Mouse (Mus musculus) embryonic facial prominence, embryonic 14.5 days (tissue): ENCODE data around the gene Borcs6. TPM values are rescaled to one million over a fixed set of nuclear protein-coding genes. Genes with fewer than 3 reads are reported as not detected.

ENCODE experiments used
- ATAC-seq: fragments of 200-750 bp; cut with Nextera tagmentation; 2 replicates; pipeline ENCODE4 v1.8.0; 2017; ENCODE audit warnings: low read depth, moderate number of reproducible peaks, moderate TSS enrichment
- DNase-seq: peaks from one replicate; pipeline ENCODE4 v3.0.0-alpha.2; 2015; ENCODE audit warnings: low spot score
- H3K27ac ChIP-seq: fragments of 300-500 bp; sonication (generic); replicated peaks from 2 replicates; pipeline ENCODE4 v1.5.1; 2014; ENCODE audit warnings: low read depth, mild to moderate bottlenecking, low read length, moderate library complexity
- H3K27me3 ChIP-seq: fragments of 300-500 bp; sonication (generic); replicated peaks from 2 replicates; pipeline ENCODE4 v1.6.1; 2014; ENCODE audit warnings: low read length; ENCODE audit not compliant: control insufficient read depth, insufficient read depth
- H3K36me3 ChIP-seq: fragments of 300-500 bp; sonication (generic); 2 replicates; pipeline ENCODE4 v1.6.1; 2014; ENCODE audit warnings: low read length, mixed read lengths; ENCODE audit not compliant: control insufficient read depth, insufficient read depth
- H3K4me1 ChIP-seq: fragments of 300-500 bp; sonication (generic); 2 replicates; pipeline ENCODE4 v1.6.1; 2014; ENCODE audit warnings: antibody characterized with exemption, low read length; ENCODE audit not compliant: control insufficient read depth, insufficient read depth
- H3K4me2 ChIP-seq: fragments of 300-500 bp; sonication (generic); 2 replicates; pipeline ENCODE4 v1.6.1; 2014; ENCODE audit warnings: low read depth, mild to moderate bottlenecking, low read length, moderate library complexity, mixed read lengths
- H3K4me3 ChIP-seq: fragments of 300-500 bp; sonication (generic); 2 replicates; pipeline ENCODE4 v1.5.1; 2014; ENCODE audit warnings: low read depth, mild to moderate bottlenecking, low read length
- H3K9ac ChIP-seq: fragments of 300-500 bp; sonication (generic); 2 replicates; pipeline ENCODE4 v1.6.1; 2014; ENCODE audit warnings: low read depth, mild to moderate bottlenecking, low read length, moderate library complexity, mixed read lengths
- H3K9me3 ChIP-seq: fragments of 300-500 bp; sonication (generic); 2 replicates; pipeline ENCODE4 v1.6.1; 2016; ENCODE audit warnings: low read length; ENCODE audit not compliant: control insufficient read depth
- WGBS: fragments of 180-500 bp; shearing (Covaris S2); extraction: QIAGEN DNeasy Blood & Tissue Kit; methylation state at CpG from one replicate; pipeline ENCODE4 v1.1.7; 2014; 5-methylcytosine and 5-hydroxymethylcytosine counted together
- polyA plus RNA-seq: library from polyadenylated mRNA; unstranded; fragments of >200 nt; fragmentation: Nextera tagmentation; extraction: Ambion mirVana; gene quantifications from 2 replicates; pipeline ENCODE4 v1.2.1, GENCODE M21; 2014

Gene Borcs6
- polyA plus RNA-seq, 1 experiment from 2014 or later: 12.4 TPM

GRCm38 (mm10) chr11:69102403-69102725, 42.8 kb downstream of the Borcs6 start:
- Histone ChIP-seq H3K4me1 (peaks cover 16% of the 10 kb centered on the region), H3K27me3 (no peaks in the 10 kb centered on the region), H3K9me3 (no peaks in the 10 kb centered on the region), H3K27ac (no peak overlapping the region), H3K4me2 (no peak overlapping the region), H3K9ac (no peak overlapping the region), H3K4me3 (no peak overlapping the region), H3K36me3 (peaks cover 70% of the 10 kb centered on the region)
- WGBS: 94% methylated on average over 7 of the region's 7 CpGs
- no peak for DNase-seq
- no peak for ATAC-seq

DNA sequence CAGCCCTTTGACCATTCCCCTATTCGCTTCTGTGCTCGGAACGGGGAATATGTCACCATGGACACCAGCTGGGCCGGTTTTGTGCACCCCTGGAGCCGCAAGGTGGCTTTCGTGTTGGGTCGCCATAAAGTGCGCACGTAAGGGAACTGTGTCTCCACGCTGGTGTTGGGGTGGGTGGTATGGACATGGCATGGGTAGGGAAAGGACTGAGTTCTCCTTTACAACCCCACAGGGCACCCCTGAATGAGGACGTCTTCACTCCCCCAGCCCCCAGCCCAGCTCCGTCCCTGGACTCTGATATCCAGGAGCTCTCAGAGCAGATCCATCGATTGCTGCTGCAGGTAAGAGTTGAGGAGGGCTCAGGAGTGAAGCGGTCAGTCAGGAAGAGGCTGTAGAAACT, 43.6 kb downstream of the Borcs6 start:
- WGBS: 95% methylated on average over 14 of the region's 14 CpGs

DNA sequence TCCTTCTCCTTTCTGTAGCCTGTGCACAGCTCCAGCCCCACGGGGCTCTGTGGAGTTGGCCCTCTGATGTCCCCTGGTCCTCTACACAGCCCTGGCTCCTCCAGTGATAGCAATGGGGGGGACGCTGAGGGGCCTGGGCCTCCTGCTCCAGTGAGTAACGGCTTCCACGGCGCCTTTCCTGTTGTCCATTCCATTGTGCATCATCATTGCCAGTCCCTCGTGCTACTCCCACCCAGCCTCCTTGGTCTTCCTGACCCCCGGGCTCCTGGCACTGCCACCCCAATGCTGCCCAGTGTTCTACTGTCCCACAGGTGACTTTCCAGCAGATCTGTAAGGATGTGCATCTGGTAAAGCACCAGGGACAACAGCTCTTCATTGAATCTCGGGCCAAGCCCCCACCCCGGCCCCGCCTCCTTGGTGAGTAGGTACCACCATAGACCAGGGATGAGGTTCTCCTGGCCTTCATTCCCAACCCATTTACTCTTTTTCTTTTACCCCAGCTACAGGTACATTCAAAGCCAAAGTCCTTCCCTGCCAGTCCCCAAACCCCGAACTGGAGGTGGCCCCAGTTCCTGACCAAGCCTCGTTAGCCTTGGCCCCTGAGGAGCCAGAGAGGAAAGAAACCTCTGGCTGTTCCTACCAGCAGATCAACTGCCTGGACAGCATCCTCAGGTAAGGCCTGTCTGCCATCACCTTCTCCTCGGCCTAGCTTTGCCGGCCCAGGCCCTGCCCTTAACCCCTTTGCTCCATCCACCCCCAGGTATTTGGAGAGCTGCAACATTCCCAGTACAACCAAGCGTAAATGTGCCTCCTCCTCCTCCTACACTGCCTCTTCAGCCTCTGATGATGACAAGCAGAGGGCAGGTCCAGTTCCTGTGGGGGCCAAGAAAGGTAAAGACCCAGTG, 44.3 kb downstream of the Borcs6 start:
- Histone ChIP-seq H3K27me3 (no peaks in the 10 kb centered on the region), H3K27ac (no peak overlapping the region), H3K9me3 (no peaks in the 10 kb centered on the region), H3K9ac (no peak overlapping the region), H3K4me2 (no peak overlapping the region), H3K4me1 (peaks cover 4% of the 10 kb centered on the region), H3K36me3 (peaks cover 84% of the 10 kb centered on the region), H3K4me3 (no peak overlapping the region)
- ATAC-seq (no peak), DNase-seq (no peak)
- 90% methylated on average over 15 of the region's 15 CpGs for WGBS

More for the DNA sequence above, 43.6 kb downstream of the Borcs6 start:
- Histone ChIP-seq H3K9me3 (no peaks in the 10 kb centered on the region), H3K36me3 (peaks cover 77% of the 10 kb centered on the region), H3K27me3 (no peaks in the 10 kb centered on the region), H3K9ac (no peak overlapping the region), H3K4me1 (peaks cover 9% of the 10 kb centered on the region), H3K4me2 (no peak overlapping the region), H3K4me3 (no peak overlapping the region), H3K27ac (no peak overlapping the region)
- no peak for ATAC-seq
- DNase-seq: no peak

GRCm38 (mm10) chr11:69104487-69104886, 45.0 kb downstream of the Borcs6 start:
- no peaks in the 10 kb centered on the region for H3K9me3 ChIP-seq
- H3K4me2 ChIP-seq: no peak overlapping the region
- H3K9ac ChIP-seq: no peak overlapping the region
- ATAC-seq: no peak
- peaks cover 91% of the 10 kb centered on the region for H3K36me3 ChIP-seq
- no peaks in the 10 kb centered on the region for H3K27me3 ChIP-seq
- no peak for DNase-seq
- no peak overlapping the region for H3K27ac ChIP-seq
- peaks cover 4% of the 10 kb centered on the region for H3K4me1 ChIP-seq
- H3K4me3 ChIP-seq: no peak overlapping the region
- WGBS: 91% methylated on average over 14 of the region's 14 CpGs

DNA sequence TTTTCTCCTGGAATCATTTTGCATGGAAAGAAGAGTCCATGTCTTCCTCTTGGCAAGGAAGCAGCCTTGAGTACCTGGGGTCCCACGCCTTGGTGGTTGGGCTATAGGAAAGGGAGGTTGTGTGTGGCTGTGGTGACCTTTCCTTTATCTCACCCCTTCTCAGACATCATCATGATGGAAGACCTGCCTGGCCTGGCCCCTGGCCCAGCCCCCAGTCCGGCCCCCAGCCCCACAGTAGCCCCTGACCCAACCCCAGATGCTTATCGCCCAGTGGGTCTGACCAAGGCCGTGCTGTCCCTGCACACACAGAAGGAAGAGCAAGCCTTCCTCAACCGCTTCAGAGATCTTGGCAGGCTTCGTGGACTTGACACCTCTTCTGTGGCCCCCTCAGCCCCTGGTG, 45.7 kb downstream of the Borcs6 start:
- Histone ChIP-seq H3K4me1 (peaks cover 6% of the 10 kb centered on the region), H3K27ac (no peak overlapping the region), H3K9me3 (no peaks in the 10 kb centered on the region), H3K4me3 (no peak overlapping the region), H3K4me2 (no peak overlapping the region), H3K27me3 (no peaks in the 10 kb centered on the region), H3K9ac (no peak overlapping the region), H3K36me3 (peaks cover 93% of the 10 kb centered on the region)
- WGBS: 82% methylated on average over 6 of the region's 6 CpGs
- no peak for DNase-seq
- ATAC-seq: no peak

- DNase-seq (no peak), ATAC-seq (no peak)
- 91% methylated on average over 2 of the region's 2 CpGs for WGBS
- Histone ChIP-seq H3K9me3 (no peaks in the 10 kb centered on the region), H3K4me2 (no peak overlapping the region), H3K27me3 (no peaks in the 10 kb centered on the region), H3K9ac (no peak overlapping the region), H3K27ac (no peak overlapping the region), H3K4me3 (no peak overlapping the region), H3K36me3 (peaks cover 90% of the 10 kb centered on the region), H3K4me1 (peaks cover 3% of the 10 kb centered on the region; the same call in 1 of the 2 replicates)
Measured at GRCm38 (mm10) chr11:69105796-69106195, 46.3 kb downstream of the Borcs6 start.

DNA sequence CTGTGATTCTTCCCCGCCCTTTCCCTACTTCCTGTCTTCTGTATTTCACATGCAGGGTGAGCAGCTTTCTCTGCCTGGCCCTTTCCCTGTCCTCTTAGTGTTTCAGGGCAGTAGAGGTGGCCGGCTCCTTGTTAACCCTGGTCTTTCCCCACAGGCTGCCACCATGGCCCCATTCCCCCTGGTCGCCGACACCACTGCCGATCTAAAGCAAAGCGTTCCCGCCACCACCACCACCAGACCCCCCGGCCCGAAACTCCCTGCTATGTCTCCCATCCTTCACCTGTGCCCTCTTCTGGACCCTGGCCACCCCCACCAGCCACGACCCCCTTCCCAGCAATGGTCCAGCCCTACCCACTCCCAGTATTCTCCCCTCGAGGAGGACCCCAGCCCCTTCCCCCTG, 46.8 kb downstream of the Borcs6 start:
- Histone ChIP-seq H3K36me3 (peaks cover 85% of the 10 kb centered on the region), H3K4me3 (no peak overlapping the region), H3K27ac (no peak overlapping the region), H3K4me1 (peaks cover 3% of the 10 kb centered on the region; the same call in 1 of the 2 replicates), H3K9me3 (no peaks in the 10 kb centered on the region), H3K4me2 (no peak overlapping the region), H3K9ac (no peak overlapping the region), H3K27me3 (no peaks in the 10 kb centered on the region)
- DNase-seq (no peak), ATAC-seq (no peak)
- 88% methylated on average over 11 of the region's 11 CpGs for WGBS

DNA sequence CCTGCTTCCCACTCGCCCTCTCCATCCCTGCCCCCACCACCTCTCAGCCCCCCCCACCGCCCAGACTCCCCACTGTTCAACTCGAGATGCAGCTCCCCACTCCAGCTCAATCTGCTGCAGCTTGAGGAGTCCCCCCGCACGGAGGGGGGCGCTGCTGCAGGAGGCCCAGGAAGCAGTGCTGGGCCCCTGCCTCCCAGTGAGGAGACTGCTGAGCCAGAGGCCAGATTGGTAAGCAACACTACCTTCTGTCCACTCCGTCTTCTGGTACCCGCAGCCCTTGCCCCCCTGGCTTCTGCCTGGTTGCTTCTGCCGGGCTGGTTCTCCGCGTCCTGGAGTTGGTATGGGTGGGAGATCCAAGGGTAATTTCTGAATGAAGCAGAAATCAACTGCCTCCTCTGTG, 47.3 kb downstream of the Borcs6 start:
- Histone ChIP-seq H3K36me3 (peaks cover 79% of the 10 kb centered on the region), H3K27me3 (no peaks in the 10 kb centered on the region), H3K9ac (no peak overlapping the region), H3K4me3 (no peak overlapping the region), H3K27ac (no peak overlapping the region), H3K4me1 (peaks cover 3% of the 10 kb centered on the region; the same call in 1 of the 2 replicates), H3K9me3 (no peaks in the 10 kb centered on the region), H3K4me2 (no peak overlapping the region)
- DNase-seq (no peak), ATAC-seq (no peak)
- 84% methylated on average over 11 of the region's 11 CpGs for WGBS

GRCm38 (mm10) chr11:69107676-69108075, 48.2 kb downstream of the Borcs6 start:
- Histone ChIP-seq H3K27ac (no peak overlapping the region), H3K9me3 (no peaks in the 10 kb centered on the region), H3K4me3 (no peak overlapping the region), H3K27me3 (no peaks in the 10 kb centered on the region), H3K9ac (no peak overlapping the region), H3K36me3 (peaks cover 71% of the 10 kb centered on the region), H3K4me1 (peaks cover 10% of the 10 kb centered on the region; the same call in 1 of the 2 replicates), H3K4me2 (no peak overlapping the region)
- ATAC-seq (no peak), DNase-seq (no peak)
- WGBS: 95% methylated on average over 11 of the region's 11 CpGs
